Mouse (Mus musculus) left cerebral cortex, adult 11 months (tissue): ENCODE measurements at regions not wholly inside any gene's neighbourhood (a gene's known extent, or its start where the extent isn't known, plus 50 kb on each side); places are given as distances from the start of the nearest gene placed in this dataset.
A peak's percentile ranks its signal among the peaks of the same experiment; 100 is the strongest.

Source experiments
- DNase-seq: peaks from one replicate; pipeline ENCODE4 v3.0.0; 2022; ENCODE audit warnings: low spot score

GRCm38 (mm10) chr8:116120067-116120466 is 384.7 kb upstream of the Dynlrb2 start:
- no peak for DNase-seq

- DNase-seq, result no peak
Observed at GRCm38 (mm10) chr8:116117919-116118318, 386.9 kb upstream of the Dynlrb2 start.

- no peak for DNase-seq
Observed at GRCm38 (mm10) chr8:116116625-116117024, 388.1 kb upstream of the Dynlrb2 start.

- DNase-seq, result peak; percentile 25
Observed at GRCm38 (mm10) chr8:116115811-116116372, 388.9 kb upstream of the Dynlrb2 start.

- DNase-seq, result no peak
Observed at GRCm38 (mm10) chr8:116114978-116115377, 389.8 kb upstream of the Dynlrb2 start.

GRCm38 (mm10) chr8:116114502-116114901 is 390.3 kb upstream of the Dynlrb2 start:
- no peak for DNase-seq

GRCm38 (mm10) chr8:116111168-116111567 is 393.6 kb upstream of the Dynlrb2 start:
- DNase-seq, result peak; percentile 16

- no peak for DNase-seq
Observed at GRCm38 (mm10) chr8:116096666-116097065, 389.1 kb upstream of the Maf start.

GRCm38 (mm10) chr8:116083156-116083555 is 375.6 kb upstream of the Maf start:
- no peak for DNase-seq

GRCm38 (mm10) chr8:116078849-116079407 is 371.3 kb upstream of the Maf start:
- DNase-seq, result no peak

- DNase-seq, result no peak
Observed at GRCm38 (mm10) chr8:116071497-116071896, 363.9 kb upstream of the Maf start.

- DNase-seq, result no peak
Observed at GRCm38 (mm10) chr8:116069538-116069937, 361.9 kb upstream of the Maf start.

- DNase-seq, result no peak
Observed at GRCm38 (mm10) chr8:116067978-116068375, 360.4 kb upstream of the Maf start.

- no peak for DNase-seq
Observed at GRCm38 (mm10) chr8:116067182-116067977, 359.8 kb upstream of the Maf start.

- DNase-seq, result no peak
Observed at GRCm38 (mm10) chr8:116065871-116066270, 358.3 kb upstream of the Maf start.

- no peak for DNase-seq
Observed at GRCm38 (mm10) chr8:116065327-116065726, 357.7 kb upstream of the Maf start.

- DNase-seq, result no peak
Observed at GRCm38 (mm10) chr8:116064562-116064961, 357.0 kb upstream of the Maf start.

- no peak for DNase-seq
Observed at GRCm38 (mm10) chr8:116063541-116063940, 355.9 kb upstream of the Maf start.

- DNase-seq, result peak; percentile 11
Observed at GRCm38 (mm10) chr8:116053483-116053882, 345.9 kb upstream of the Maf start.

- no peak for DNase-seq
Observed at GRCm38 (mm10) chr8:116053043-116053442, 345.4 kb upstream of the Maf start.

- DNase-seq, result no peak
Observed at GRCm38 (mm10) chr8:116048480-116048879, 340.9 kb upstream of the Maf start.

GRCm38 (mm10) chr8:116046859-116047258 is 339.3 kb upstream of the Maf start:
- DNase-seq, result no peak

GRCm38 (mm10) chr8:116045526-116045925 is 337.9 kb upstream of the Maf start:
- no peak for DNase-seq
